Mouse (Mus musculus) lung, postnatal 36 days (tissue): ENCODE results near the gene Tcf15.

ENCODE experiments used
- DNase-seq: peaks from one replicate; pipeline ENCODE4 v3.0.0; 2022; ENCODE audit warnings: mixed read lengths

The Tcf15 gene

DNA sequence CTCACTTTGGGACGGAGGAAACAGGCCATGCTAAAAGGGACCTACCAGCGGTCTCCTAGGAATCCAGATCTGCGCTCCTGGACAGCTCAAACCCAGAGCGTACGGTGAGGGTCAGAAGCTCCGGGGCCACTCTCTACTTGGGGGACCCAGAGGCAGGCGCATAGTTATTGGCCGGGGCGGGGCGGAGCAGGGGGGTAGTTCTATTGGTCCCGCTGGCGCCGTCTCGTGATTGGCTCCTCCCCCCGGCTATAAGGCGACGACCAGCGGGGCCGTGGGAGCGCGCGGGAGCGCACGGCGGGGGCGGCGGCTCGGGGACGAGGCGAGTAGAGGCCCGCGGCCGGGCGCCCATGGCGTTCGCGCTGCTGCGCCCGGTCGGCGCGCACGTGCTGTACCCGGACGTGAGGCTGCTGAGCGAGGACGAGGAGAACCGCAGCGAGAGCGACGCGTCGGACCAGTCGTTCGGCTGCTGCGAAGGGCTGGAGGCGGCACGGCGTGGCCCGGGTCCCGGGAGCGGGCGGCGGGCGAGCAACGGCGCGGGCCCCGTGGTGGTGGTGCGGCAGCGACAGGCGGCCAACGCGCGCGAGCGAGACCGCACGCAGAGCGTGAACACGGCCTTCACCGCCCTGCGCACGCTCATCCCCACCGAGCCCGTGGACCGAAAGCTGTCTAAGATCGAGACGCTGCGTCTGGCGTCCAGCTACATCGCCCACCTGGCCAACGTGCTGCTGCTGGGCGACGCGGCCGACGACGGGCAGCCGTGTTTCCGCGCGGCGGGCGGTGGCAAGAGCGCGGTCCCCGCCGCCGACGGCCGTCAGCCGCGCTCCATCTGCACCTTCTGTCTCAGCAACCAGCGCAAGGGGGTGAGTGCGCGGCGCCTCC is at the start of gene Tcf15:
Gene Tcf15 (plus strand): TSS at position 283 of the 879 bp plus-strand sequence.
- peak; percentile 63 for DNase-seq

DNA sequence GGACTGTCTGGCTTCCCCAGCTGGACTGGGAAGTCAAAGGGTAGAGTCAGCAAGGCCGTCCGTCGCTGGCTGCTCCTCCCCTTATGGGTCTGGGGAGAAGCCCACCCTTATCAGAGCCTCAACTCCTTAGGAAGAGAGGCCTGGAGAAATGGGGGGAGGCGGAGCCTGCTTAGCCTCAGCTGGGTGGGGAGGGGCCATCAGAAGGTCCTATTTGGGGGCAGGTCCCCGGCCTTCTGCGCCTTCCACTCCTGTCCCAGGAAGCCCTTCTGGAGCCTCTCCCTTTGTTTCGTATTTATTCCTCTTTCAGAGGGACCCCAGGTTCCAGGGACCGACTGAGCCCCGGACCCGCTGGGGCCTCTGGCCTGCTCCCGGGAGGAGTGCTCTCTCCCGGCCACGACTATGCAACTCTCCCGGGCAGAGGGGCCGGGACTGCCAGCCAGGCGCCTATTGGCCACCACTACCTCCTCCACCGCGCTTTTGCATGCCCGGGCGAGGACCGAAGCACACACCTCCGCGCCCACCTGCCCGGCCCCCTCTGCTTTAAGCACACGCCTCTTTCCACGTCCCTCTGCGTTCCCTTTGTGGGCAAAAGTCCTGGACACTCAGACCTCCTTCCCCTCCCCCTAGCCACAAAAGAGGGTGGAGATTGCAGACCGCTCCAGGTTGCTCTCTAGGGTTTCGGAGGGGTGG is 48.4 kb upstream of the Tcf15 start:
- no peak for DNase-seq

GRCm38 (mm10) chr2:152096922-152097321 is 46.4 kb upstream of the Tcf15 start:
- DNase-seq, result no peak

DNA sequence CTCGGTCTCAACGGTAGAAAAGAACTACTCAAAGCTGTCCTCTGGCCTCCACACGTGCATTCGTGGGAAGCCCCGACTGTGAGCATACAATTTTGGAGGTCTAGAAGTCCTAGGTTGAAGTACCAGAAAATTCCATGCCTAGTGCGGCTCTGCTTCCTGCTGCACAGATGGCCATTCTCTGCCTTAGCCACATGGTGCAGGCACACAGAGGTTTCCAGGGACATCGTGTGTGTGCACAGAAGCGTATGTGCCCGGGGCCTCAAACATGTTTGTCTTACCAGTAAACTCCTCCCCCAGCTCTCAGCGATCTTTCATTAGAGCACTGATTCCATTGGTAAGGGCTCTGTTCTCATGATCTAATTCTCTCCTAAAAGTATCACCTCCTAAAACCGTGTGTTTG is 45.4 kb upstream of the Tcf15 start:
- DNase-seq, result no peak

- no peak for DNase-seq
Observed at GRCm38 (mm10) chr2:152099538-152099937, 43.8 kb upstream of the Tcf15 start.

DNA sequence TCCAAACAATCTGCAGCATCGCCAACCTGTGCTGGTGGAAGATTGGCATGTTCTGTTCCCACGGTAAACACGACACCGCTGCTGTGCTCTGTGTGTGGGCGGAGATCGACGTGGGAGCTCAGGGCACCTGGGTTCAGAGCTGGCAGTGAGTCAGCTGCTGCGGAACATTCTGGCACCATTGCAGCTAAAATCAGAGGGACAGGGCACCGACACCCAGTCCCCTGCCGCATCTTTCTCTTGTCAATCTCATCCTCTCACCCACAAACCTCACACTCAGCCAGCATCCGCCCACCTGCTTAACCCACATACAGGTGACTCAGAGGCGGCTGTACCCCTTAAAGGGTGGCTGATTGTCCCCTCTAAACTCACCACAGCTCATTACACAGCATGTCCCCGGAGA is 41.6 kb upstream of the Tcf15 start:
- DNase-seq, result no peak

DNA sequence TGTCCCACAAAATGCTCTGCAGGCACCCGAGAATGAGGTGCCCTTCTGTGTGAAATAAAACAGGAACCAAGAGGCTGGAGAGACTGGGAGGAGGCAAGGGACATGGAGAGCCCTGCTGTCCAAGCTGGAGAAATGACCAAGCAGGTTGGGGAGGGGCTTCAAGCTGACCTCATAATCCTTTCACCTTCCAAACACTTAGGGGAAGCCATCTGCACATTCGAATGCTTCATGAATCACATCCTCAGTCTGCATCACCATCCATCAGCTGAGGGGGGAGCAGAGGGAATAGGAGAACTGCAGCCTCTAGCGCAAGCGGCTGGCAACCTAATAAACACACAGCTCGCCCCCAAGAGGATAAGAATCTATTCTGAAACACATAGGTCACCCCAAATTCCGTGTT is 41.0 kb upstream of the Tcf15 start:
- no peak for DNase-seq

DNA sequence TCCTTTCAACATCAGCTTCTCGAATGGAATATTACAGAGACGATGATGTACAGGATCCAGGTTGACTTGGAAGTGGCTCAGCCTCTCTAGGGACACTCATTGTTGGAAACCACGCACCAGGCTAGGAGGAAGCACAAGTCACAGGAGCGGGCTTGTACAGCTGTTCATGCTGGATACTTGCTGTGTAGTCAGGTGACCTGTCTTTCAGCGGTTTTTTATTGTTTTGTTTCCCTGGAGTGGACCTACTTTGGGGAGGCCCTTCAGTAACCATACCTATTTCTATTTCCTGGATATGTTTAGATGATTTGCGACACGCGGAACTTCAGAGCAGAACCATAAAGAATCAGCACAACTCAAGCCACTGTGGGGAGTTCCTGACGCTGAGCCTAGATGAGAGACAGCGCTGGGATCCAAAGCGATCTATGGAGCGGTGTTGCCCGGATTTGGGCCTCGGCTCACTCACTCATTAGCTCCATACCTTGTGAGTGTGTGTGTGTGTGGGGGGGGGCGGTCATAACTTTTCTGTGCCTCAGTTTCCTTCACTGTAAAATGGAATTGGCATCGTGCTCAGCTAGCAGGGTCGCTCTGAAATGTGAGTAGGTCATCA is 38.5 kb upstream of the Tcf15 start:
- DNase-seq, result no peak

GRCm38 (mm10) chr2:152105318-152106224 is 37.8 kb upstream of the Tcf15 start, which contains the start of gene Srxn1:
Gene Srxn1 (plus strand): TSS chr2:152105516.
- DNase-seq, result peak; percentile 91

GRCm38 (mm10) chr2:152106225-152106595 is 37.2 kb upstream of the Tcf15 start:
- no peak for DNase-seq

- DNase-seq, result no peak
Observed at GRCm38 (mm10) chr2:152106597-152106996, 36.8 kb upstream of the Tcf15 start.

DNA sequence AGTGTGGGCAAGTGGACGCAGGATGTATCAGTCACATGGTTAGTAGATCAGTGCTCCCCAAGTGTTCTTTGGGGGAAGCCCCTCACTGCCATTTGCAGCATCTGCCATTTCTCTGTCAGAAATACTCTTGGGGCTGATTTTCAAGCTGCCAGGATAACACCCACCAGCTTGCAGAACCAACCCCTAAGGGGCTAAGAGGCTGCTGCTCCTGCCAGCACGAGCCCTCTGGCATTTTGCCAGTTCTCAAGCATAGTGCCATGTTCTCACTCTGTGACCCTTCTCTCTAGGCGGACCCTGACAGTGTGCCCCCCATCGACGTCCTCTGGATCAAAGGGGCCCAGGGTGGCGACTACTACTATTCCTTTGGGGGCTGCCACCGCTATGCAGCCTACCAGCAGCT is 34.7 kb upstream of the Tcf15 start:
- no peak for DNase-seq

GRCm38 (mm10) chr2:152109386-152109785 is 34.0 kb upstream of the Tcf15 start:
- no peak for DNase-seq

GRCm38 (mm10) chr2:152111311-152111710 is 32.0 kb upstream of the Tcf15 start:
- DNase-seq, result no peak

- DNase-seq, result peak; percentile 95
Observed at GRCm38 (mm10) chr2:152111920-152112319, 31.4 kb upstream of the Tcf15 start.

GRCm38 (mm10) chr2:152112490-152112889 is 30.9 kb upstream of the Tcf15 start:
- DNase-seq, result no peak

- DNase-seq, result no peak
Observed at GRCm38 (mm10) chr2:152112970-152113369, 30.4 kb upstream of the Tcf15 start.

DNA sequence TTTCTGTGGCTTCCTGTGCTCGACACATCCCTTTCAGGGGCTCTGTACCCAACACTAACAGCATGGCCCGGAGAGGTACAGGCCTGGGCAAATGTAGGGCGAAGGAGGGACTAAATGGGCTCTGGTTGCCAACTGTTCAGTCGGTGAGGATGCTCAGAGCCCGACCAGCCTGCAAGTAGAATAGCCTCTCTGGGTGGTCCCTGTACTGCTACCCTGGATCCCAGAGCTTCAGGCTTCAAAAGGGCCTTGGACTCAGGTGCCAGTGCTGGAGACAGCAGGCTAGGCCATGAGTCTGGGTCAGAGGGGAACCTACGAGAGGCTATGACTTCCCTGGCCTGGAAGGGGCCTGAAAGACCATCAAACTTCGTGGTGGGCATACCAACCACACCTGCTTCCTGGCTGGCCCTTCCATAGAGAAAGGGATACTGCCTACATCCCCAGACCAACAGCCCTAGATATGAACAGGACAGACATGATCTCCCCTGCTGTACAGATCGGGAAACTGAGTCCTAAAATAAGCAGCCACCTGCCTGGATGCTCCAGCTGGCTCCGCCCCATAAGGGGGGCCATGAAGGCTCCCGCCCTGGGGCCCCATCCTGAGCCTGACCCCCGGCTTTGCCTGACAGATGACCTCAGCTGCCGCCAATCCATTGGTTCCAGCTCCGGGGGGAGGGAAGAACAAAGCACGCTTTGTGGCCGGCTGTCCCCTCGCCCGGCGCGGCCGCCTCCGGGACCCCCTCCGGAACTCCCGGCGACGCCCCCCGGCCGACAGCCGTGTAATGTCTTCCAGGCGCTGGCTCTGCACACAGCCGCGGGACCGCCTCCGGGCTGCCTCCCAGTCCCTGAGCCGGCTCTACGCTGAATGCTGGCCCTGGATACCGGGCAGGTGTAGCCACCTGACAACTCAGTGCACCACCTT is 29.0 kb upstream of the Tcf15 start:
- no peak for DNase-seq

- DNase-seq, result no peak
Observed at GRCm38 (mm10) chr2:152117694-152118093, 25.7 kb upstream of the Tcf15 start.

GRCm38 (mm10) chr2:152119228-152119865 is 24.0 kb upstream of the Tcf15 start:
- DNase-seq, result no peak

DNA sequence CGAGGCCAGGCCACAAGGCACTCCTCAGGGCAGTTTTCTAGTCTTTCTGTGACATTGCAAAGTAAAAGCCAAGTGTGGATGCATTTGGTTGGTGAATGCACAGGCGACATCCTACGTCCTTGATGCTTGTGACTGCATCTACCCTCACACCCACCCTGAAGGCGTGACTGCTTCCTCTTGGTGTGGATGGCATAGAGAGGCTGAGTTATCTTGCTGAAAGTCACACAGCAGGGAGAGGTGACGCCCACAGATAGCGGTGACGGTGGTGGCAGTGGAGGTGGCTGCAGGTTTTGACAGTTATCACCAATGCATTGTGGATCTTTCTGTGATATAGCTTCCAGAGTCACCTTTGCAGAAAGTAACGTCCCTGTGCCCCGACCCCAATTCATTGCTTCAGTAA is 20.5 kb upstream of the Tcf15 start:
- no peak for DNase-seq
